Mouse (Mus musculus) ovary, postnatal 14 days (tissue): ENCODE data around the gene D730048I06Rik.
"Not testable (repeated sequence)": the region's sequence is repeated elsewhere in the genome, so short reads cannot be mapped to it uniquely, and the experiment has no call there.

Source experiments
- DNase-seq: peaks from one replicate; pipeline ENCODE4 v3.0.0; 2022; ENCODE audit warnings: low spot score

Gene D730048I06Rik

DNA sequence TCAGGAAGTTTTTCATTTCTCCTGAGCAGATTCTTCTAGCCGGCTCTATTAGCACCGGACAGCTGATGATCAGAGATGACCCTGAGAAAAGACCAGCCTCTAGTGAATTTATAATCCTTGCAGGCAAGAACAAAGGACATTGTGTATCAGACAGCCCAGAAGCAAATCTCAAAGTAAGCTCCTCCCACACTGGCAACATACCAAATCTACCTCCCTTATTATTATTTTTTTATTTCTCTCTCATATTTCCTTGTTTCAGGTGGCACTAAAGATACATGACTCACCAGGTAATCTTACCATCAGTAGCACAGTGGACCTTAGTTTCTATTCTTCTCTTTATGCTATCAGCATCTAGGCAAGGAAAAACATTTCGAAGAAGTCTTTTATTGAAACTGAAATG, at the start of gene D730048I06Rik, which contains the start of gene Gm27235:
Gene D730048I06Rik (minus strand): TSS at position 112 of the 400 bp plus-strand sequence.
Gene Gm27235 (minus strand): TSS at position 101 of the 400 bp plus-strand sequence.
- DNase-seq = no peak

DNA sequence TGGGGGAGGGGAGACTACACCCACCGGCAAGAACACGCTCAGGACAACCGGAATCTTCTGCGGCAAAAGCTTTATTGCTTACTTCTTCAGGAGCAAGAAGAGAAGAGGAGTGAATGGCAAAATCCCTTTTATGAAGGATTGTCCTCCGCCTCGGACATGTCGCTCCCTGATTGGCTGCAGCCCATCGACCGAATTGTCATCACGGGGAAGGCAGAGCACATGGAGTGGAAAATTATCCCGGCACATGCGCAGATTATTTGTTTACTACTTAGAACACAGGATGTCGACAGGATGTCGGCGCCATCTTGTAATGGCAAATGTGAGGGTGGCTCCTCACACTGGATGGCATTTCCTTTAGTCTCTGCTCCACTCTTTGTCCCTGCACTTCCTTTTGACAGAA, 28.0 kb upstream of the D730048I06Rik start:
- not testable (repeated sequence) for DNase-seq

DNA sequence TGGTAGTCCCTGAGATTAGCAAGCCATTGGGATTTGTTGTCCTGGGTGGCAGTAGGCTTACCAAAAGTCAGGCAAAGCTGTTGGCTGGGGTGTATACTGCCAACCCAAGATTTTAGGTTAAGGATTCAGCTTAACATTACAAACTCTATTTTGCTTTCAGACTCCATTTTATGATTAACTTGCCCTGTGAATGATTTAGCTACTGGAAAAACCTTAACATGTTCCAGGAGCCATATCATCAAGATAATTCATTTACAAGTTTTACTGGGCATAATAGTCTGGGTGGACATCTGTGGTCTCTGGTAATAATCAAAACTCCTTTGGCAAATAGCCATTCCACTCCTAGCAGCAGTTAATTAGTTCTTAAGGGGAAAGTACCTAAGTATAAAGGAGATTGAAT, 8.2 kb upstream of the D730048I06Rik start:
- DNase-seq = no peak

DNA sequence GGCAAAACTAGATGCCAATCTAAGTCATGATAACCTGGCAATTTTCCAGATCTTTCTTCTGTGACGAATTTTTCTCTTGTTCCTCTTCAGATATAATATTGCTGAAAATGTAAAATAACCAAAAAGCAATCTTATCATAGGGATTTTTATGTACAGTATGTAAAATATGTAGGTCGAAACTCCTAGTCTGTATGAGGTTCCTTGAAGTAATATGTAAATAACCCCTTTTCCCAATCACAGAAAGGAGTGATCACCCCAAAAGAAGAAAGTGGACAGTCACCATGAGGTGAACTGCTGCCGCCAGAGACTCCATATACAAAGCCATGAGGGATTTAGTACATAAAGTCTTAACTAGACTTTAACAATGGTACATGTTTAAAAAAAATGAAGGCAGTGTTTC, 11.9 kb downstream of the D730048I06Rik start, which contains the start of gene Gm17727:
Gene Gm17727 (minus strand): TSS at position 101 of the 400 bp plus-strand sequence.
- no peak for DNase-seq

DNA sequence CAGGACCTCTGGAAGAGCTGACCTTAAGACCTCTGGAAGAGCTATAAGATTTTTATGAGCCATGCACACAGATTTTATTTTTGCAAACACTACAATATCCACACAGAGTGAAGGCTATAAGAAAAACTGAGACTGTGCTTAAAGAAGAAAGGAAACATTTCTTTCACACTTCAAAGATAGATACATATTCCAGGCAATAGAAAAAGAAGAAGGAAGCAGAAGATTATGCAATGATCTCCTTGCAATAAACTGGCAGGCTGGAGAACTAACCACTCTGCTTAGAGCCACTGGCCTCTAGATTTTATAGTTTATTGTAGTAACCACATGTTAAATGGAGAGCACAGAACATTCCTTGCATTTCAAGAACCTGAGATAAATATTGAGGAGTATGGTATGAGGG, 33.1 kb downstream of the D730048I06Rik start:
- DNase-seq = no peak

DNA sequence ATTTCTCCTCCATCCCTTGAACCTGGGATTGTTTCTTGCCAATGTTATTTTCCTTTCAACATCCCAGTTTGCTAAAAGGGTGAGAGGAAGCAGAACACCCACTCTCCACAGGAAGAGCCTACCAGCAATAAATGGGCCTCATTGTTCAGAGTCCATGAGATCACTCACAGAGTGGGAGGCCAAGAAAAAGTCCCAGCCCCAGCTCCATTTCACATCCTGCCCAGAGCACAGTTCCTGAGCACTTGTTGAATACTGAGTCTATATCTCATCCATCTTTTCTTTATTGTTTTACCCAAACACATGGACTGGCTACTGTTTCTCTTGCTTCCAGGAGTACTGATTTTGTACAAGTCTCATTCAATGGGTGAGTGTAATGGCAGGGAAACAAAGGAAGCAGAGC, 49.2 kb downstream of the D730048I06Rik start, which contains the start of gene Gm17677:
Gene Gm17677 (plus strand): TSS at position 301 of the 400 bp plus-strand sequence.
- no peak for DNase-seq
